Mouse (Mus musculus) thymus, adult 2 months (tissue): ENCODE data around the gene Dhx8. TPM values are rescaled to one million over a fixed set of nuclear protein-coding genes. Genes with fewer than 3 reads are reported as not detected.
A peak's percentile ranks its signal among the peaks of the same experiment; 100 is the strongest.

ENCODE experiments used
- DNase-seq: peaks from one replicate; pipeline ENCODE4 v3.0.0; 2021
- H3K27ac ChIP-seq: fragments of 200-500 bp; 2 replicates; pipeline ENCODE4 v1.5.1; 2012; ENCODE audit warnings: low read length, control low read depth; ENCODE audit not compliant: control insufficient read depth, insufficient read depth
- H3K27me3 ChIP-seq: fragments of 200-500 bp; 2 replicates; pipeline ENCODE4 v1.6.1; 2012; ENCODE audit warnings: mild to moderate bottlenecking, low read length, moderate library complexity, mixed read lengths; ENCODE audit not compliant: control insufficient read depth, insufficient read depth
- H3K36me3 ChIP-seq: fragments of 200-500 bp; 2 replicates; pipeline ENCODE4 v1.6.1; 2012; ENCODE audit warnings: mild to moderate bottlenecking, low read length, moderate library complexity; ENCODE audit not compliant: control insufficient read depth, insufficient read depth
- H3K4me1 ChIP-seq: fragments of 200-500 bp; replicated peaks from 2 replicates; pipeline ENCODE4 v1.6.1; 2012; ENCODE audit warnings: low read length; ENCODE audit not compliant: control insufficient read depth, insufficient read depth
- H3K4me3 ChIP-seq: fragments of 200-500 bp; 2 replicates; pipeline ENCODE4 v1.5.1; 2012; ENCODE audit warnings: mild to moderate bottlenecking, low read length, control low read depth, moderate library complexity; ENCODE audit not compliant: control insufficient read depth, insufficient read depth
- CTCF ChIP-seq: fragments of 200-500 bp; IDR thresholded peaks from 2 replicates; pipeline ENCODE4 v1.5.1; 2012; ENCODE audit warnings: mild to moderate bottlenecking, control low read depth, low read length, moderate library complexity, borderline replicate concordance; ENCODE audit not compliant: control insufficient read depth, poor library complexity, insufficient read depth; ENCODE audit errors: extremely low read depth
- POLR2A ChIP-seq: fragments of 200-500 bp; IDR thresholded peaks from 2 replicates; pipeline ENCODE4 v1.6.1; 2012; ENCODE audit warnings: mild to moderate bottlenecking, low read length, control low read depth, moderate library complexity; ENCODE audit not compliant: control insufficient read depth, poor library complexity, insufficient read depth; ENCODE audit errors: extremely low read depth
- WGBS: fragments of 180-500 bp; shearing (Covaris S2); methylation state at CpG from one replicate; pipeline ENCODE4 v1.1.7; 2018; 5-methylcytosine and 5-hydroxymethylcytosine counted together
- polyA plus RNA-seq: library from polyadenylated mRNA; depleted of rRNA; stranded (reverse); fragments of >200 nt; gene quantifications from 2 replicates; pipeline ENCODE4 v1.2.3, GENCODE M21; 2012; rRNA removed

Gene Dhx8
- polyA plus RNA-seq, 1 experiment = 30.5 TPM

GRCm38 (mm10) chr11:101806741-101807140, 74.0 kb downstream of the Dhx8 start:
- no peak for DNase-seq
- no peak for TF ChIP-seq CTCF
- no peak for TF ChIP-seq POLR2A
- Histone ChIP-seq H3K4me1 (no peaks in the 10 kb centered on the region), H3K36me3 (no peaks in the 10 kb centered on the region), H3K27ac (no peak overlapping the region), H3K27me3 (no peaks in the 10 kb centered on the region), H3K4me3 (no peak overlapping the region)
- 75% methylated on average over 12 of the region's 12 CpGs for WGBS

GRCm38 (mm10) chr11:101807266-101807665, 74.5 kb downstream of the Dhx8 start:
- WGBS = 86% methylated on average over 10 of the region's 10 CpGs
- Histone ChIP-seq H3K4me3 (no peak overlapping the region), H3K36me3 (no peaks in the 10 kb centered on the region), H3K27me3 (no peaks in the 10 kb centered on the region), H3K4me1 (no peaks in the 10 kb centered on the region), H3K27ac (no peak overlapping the region)
- no peak for DNase-seq
- TF ChIP-seq POLR2A (no peak), CTCF (no peak)

GRCm38 (mm10) chr11:101809060-101809828, 76.5 kb downstream of the Dhx8 start:
- H3K36me3 ChIP-seq = no peaks in the 10 kb centered on the region
- DNase-seq = no peak
- no peak overlapping the region for H3K27ac ChIP-seq
- no peak overlapping the region for H3K4me3 ChIP-seq
- no peaks in the 10 kb centered on the region for H3K4me1 ChIP-seq
- TF ChIP-seq POLR2A = no peak
- no peak for TF ChIP-seq CTCF
- WGBS = 39% methylated on average over 15 of the region's 15 CpGs
- H3K27me3 ChIP-seq = no peaks in the 10 kb centered on the region

GRCm38 (mm10) chr11:101813259-101813658, 80.5 kb downstream of the Dhx8 start:
- no peaks in the 10 kb centered on the region for H3K36me3 ChIP-seq
- 7% methylated on average over 7 of the region's 7 CpGs for WGBS
- peak; percentile 72 for DNase-seq
- H3K4me3 ChIP-seq = no peak overlapping the region
- H3K27me3 ChIP-seq = no peaks in the 10 kb centered on the region
- TF ChIP-seq POLR2A = no peak
- peak; percentile 90 for TF ChIP-seq CTCF
- H3K4me1 ChIP-seq = no peaks in the 10 kb centered on the region
- H3K27ac ChIP-seq = no peak overlapping the region

GRCm38 (mm10) chr11:101814375-101815102, 81.8 kb downstream of the Dhx8 start:
- Histone ChIP-seq H3K4me1 (no peaks in the 10 kb centered on the region), H3K27me3 (no peaks in the 10 kb centered on the region), H3K27ac (no peak overlapping the region), H3K4me3 (no peak overlapping the region), H3K36me3 (no peaks in the 10 kb centered on the region)
- WGBS = 33% methylated on average over 23 of the region's 23 CpGs
- TF ChIP-seq CTCF (peak; percentile 88), POLR2A (no peak)
- DNase-seq = peak; percentile 68

GRCm38 (mm10) chr11:101815103-101816085, 82.7 kb downstream of the Dhx8 start:
- no peaks in the 10 kb centered on the region for H3K36me3 ChIP-seq
- DNase-seq = no peak
- TF ChIP-seq CTCF (no peak), POLR2A (no peak)
- WGBS = 24% methylated on average over 22 of the region's 22 CpGs
- H3K4me3 ChIP-seq = no peak overlapping the region
- no peaks in the 10 kb centered on the region for H3K4me1 ChIP-seq
- no peak overlapping the region for H3K27ac ChIP-seq
- H3K27me3 ChIP-seq = no peaks in the 10 kb centered on the region

Other genes with a start within 250 kb of the Dhx8 start
- 4.3 and 6.0 TPM in 2 replicates for gene Brca1, start 181.0 kb upstream of the Dhx8 start, polyA plus RNA-seq
- 142 and 145 TPM in 2 replicates for gene Nbr1, start 180.8 kb upstream of the Dhx8 start, polyA plus RNA-seq
- 29.5 and 37.1 TPM in 2 replicates for gene Tmem106a, start 150.7 kb upstream of the Dhx8 start, polyA plus RNA-seq
- gene Gm11634, start 133.7 kb upstream of the Dhx8 start, polyA plus RNA-seq = not detected in 2 replicates
- gene Rdm1, start 105.7 kb upstream of the Dhx8 start, polyA plus RNA-seq = 36.5 and 39.2 TPM in 2 replicates
- gene Arl4d, start 67.4 kb upstream of the Dhx8 start, polyA plus RNA-seq = 4.1 and 5.0 TPM in 2 replicates
- 1.5 and 1.9 TPM in 2 replicates for gene Etv4, start 52.5 kb downstream of the Dhx8 start, polyA plus RNA-seq
- gene Meox1, start 161.5 kb downstream of the Dhx8 start, polyA plus RNA-seq = 1.9 and 2.1 TPM in 2 replicates
- gene Sost, start 234.1 kb downstream of the Dhx8 start, polyA plus RNA-seq = 3.1 and 5.0 TPM in 2 replicates